Mouse (Mus musculus) lung, postnatal 36 days (tissue): ENCODE measurements at regions not wholly inside any gene's neighbourhood (a gene's known extent, or its start where the extent isn't known, plus 50 kb on each side); places are given as distances from the start of the nearest gene placed in this dataset.

Experiments used
- DNase-seq: peaks from one replicate; pipeline ENCODE4 v3.0.0; 2022; ENCODE audit warnings: mixed read lengths

- DNase-seq: peak; percentile 66
Observed at GRCm38 (mm10) chr9:94378835-94379234, 159.0 kb downstream of the 1190002N15Rik start.

GRCm38 (mm10) chr9:94378291-94378690 lies 159.6 kb downstream of the 1190002N15Rik start:
- no peak for DNase-seq

GRCm38 (mm10) chr9:94377346-94378039 lies 160.4 kb downstream of the 1190002N15Rik start:
- no peak for DNase-seq

GRCm38 (mm10) chr9:94370976-94371375 lies 166.9 kb downstream of the 1190002N15Rik start:
- no peak for DNase-seq

GRCm38 (mm10) chr9:94368231-94368936 lies 169.5 kb downstream of the 1190002N15Rik start:
- peak; percentile 22 for DNase-seq

GRCm38 (mm10) chr9:94361877-94362697 lies 175.8 kb downstream of the 1190002N15Rik start:
- peak; percentile 33 for DNase-seq

- DNase-seq: no peak
Observed at GRCm38 (mm10) chr9:94361011-94361410, 176.9 kb downstream of the 1190002N15Rik start.

GRCm38 (mm10) chr9:94358150-94358549 lies 179.7 kb downstream of the 1190002N15Rik start:
- no peak for DNase-seq

GRCm38 (mm10) chr9:94342011-94342410 lies 195.9 kb downstream of the 1190002N15Rik start:
- no peak for DNase-seq

GRCm38 (mm10) chr9:94341531-94341930 lies 196.3 kb downstream of the 1190002N15Rik start:
- DNase-seq: no peak

- DNase-seq: no peak
Observed at GRCm38 (mm10) chr9:94333450-94333849, 204.4 kb downstream of the 1190002N15Rik start.

GRCm38 (mm10) chr9:94323011-94323410 lies 214.9 kb downstream of the 1190002N15Rik start:
- DNase-seq: no peak

GRCm38 (mm10) chr9:94302575-94302974 lies 235.3 kb downstream of the 1190002N15Rik start:
- DNase-seq: no peak

- no peak for DNase-seq
Observed at GRCm38 (mm10) chr9:94301896-94302295, 236.0 kb downstream of the 1190002N15Rik start.

- no peak for DNase-seq
Observed at GRCm38 (mm10) chr9:94295431-94295830, 242.4 kb downstream of the 1190002N15Rik start.

- DNase-seq: no peak
Observed at GRCm38 (mm10) chr9:94292147-94292546, 245.7 kb downstream of the 1190002N15Rik start.

GRCm38 (mm10) chr9:94289546-94289945 lies 248.3 kb downstream of the 1190002N15Rik start:
- DNase-seq: no peak

GRCm38 (mm10) chr9:94287559-94287958 lies 250.3 kb downstream of the 1190002N15Rik start:
- DNase-seq: peak; percentile 18

GRCm38 (mm10) chr9:94278657-94279585 lies 259.0 kb downstream of the 1190002N15Rik start:
- peak; percentile 51 for DNase-seq

- peak; percentile 14 for DNase-seq
Observed at GRCm38 (mm10) chr9:94277096-94277495, 260.8 kb downstream of the 1190002N15Rik start.

GRCm38 (mm10) chr9:94269213-94269612 lies 268.7 kb downstream of the 1190002N15Rik start:
- no peak for DNase-seq

GRCm38 (mm10) chr9:94267243-94267642 lies 270.6 kb downstream of the 1190002N15Rik start:
- DNase-seq: no peak
